Mouse (Mus musculus) left cerebral cortex, postnatal 25 days (tissue): ENCODE measurements around the gene Ankra2. TPM values are rescaled to one million over a fixed set of nuclear protein-coding genes. Genes with fewer than 3 reads are reported as not detected.

ENCODE experiments used
- total RNA-seq, 2 experiments: library from RNA; stranded (reverse); gene quantifications; 2 replicates each; pipeline ENCODE4 v1.2.3; 2021

Ankra2 gene
- total RNA-seq, 2 experiments from 2014 or later, result 43.6 to 46.2 TPM

Other genes with a start within 250 kb of the Ankra2 start
- 10 to 100 TPM; 37.3 to 45.1 TPM for gene Arhgef28, start 56.6 kb upstream of the Ankra2 start, total RNA-seq
- 10 to 100 TPM; 17.6 to 18.2 TPM for gene Utp15, start within 50 bp of the Ankra2 start, total RNA-seq
- gene Gm21976, start 16.8 kb downstream of the Ankra2 start, total RNA-seq, result not detected
- 100 to 1,000 TPM; 173 TPM for gene Btf3, start 53.9 kb downstream of the Ankra2 start, total RNA-seq
- 1 to 10 TPM in 1 of 2 experiments, under 1 TPM in 1; 0.92 to 1.6 TPM for gene Foxd1, start 91.2 kb downstream of the Ankra2 start, total RNA-seq
- not detected for gene Gm10320, start 228.9 kb downstream of the Ankra2 start, total RNA-seq